Mouse (Mus musculus): ENCODE data around the gene Mtch1.

DNA sequence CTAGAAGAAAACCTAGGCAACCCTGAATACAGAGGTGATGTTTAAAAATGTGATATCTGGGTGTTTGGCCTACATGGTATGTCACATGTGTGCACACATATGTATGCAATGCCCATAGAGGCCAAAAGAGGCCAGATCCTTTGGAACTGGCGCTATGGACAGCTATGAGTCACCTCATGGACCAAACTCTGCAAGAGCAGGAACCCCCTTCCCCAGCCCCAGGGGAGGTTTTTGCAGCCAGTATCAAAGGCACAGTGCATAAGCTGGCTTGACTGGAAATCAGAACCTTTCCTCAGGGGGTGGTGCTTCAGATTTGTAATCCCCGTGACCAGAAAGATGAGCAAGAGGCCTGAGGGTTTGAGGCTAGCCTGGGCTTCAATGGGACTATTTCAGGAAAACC, 35.7 kb downstream of the Mtch1 start:
- no peak for TF ChIP-seq ZNF384 (IDR thresholded peaks at IDR 0.05; ENCODE audit: low read depth, low read length)
- no peak for TF ChIP-seq POLR2A (IDR thresholded peaks at IDR 0.05; ENCODE audit: low read depth, low read length)
- TF ChIP-seq CTCF (conservative IDR thresholded peaks at IDR 0.05 in 1 of 2, IDR thresholded peaks at IDR 0.05 in 1 of 2; ENCODE audit: low read depth in 2 of 2, low read length in 2 of 2) = no peak
- no peak for TF ChIP-seq ETS1 (conservative IDR thresholded peaks at IDR 0.05; ENCODE audit: low read depth, low read length)
- TF ChIP-seq UBTF (IDR thresholded peaks at IDR 0.05; ENCODE audit: low read depth, low read length) = no peak
- no peak for TF ChIP-seq ZKSCAN1 (IDR thresholded peaks at IDR 0.05; ENCODE audit: borderline replicate concordance, low read depth, low read length)
- no peak for TF ChIP-seq USF1 (IDR thresholded peaks at IDR 0.05; ENCODE audit: low read depth, low read length)
- no peak for TF ChIP-seq E2F4 (IDR thresholded peaks at IDR 0.05; ENCODE audit: insufficient replicate concordance, low read depth, low read length)
- TF ChIP-seq MEF2A (IDR thresholded peaks at IDR 0.05; ENCODE audit: borderline replicate concordance, low read depth, low read length) = no peak
- no peak for TF ChIP-seq MYC (IDR thresholded peaks at IDR 0.05; ENCODE audit: low read depth, low read length)
- no peak for TF ChIP-seq POLR2AphosphoS2 (IDR thresholded peaks at IDR 0.05; ENCODE audit: low read depth, low read length)

Data from CH12.LX (cell line).